Mouse (Mus musculus) midbrain, embryonic 14.5 days (tissue): ENCODE measurements around the gene Arhgdig. TPM values are rescaled to one million over a fixed set of nuclear protein-coding genes. Genes with fewer than 3 reads are reported as not detected.

Source experiments
- ATAC-seq: fragments of 200-750 bp; cut with Nextera tagmentation; 2 replicates; pipeline ENCODE4 v1.8.0; 2017; ENCODE audit warnings: moderate number of reproducible peaks, moderate library complexity; ENCODE audit not compliant: low FRiP score, low TSS enrichment
- DNase-seq: peaks from one replicate; pipeline ENCODE4 v3.0.0-alpha.2; 2015
- H3K27ac ChIP-seq: fragments of 300-500 bp; sonication (generic); replicated peaks from 2 replicates; pipeline ENCODE4 v1.5.1; 2014; ENCODE audit warnings: mild to moderate bottlenecking, low read depth, low read length, moderate library complexity
- H3K27me3 ChIP-seq: fragments of 300-500 bp; sonication (generic); 2 replicates; pipeline ENCODE4 v1.6.1; 2014; ENCODE audit warnings: low read length, control low read depth, mixed read lengths; ENCODE audit not compliant: control insufficient read depth, insufficient read depth
- H3K36me3 ChIP-seq: fragments of 300-500 bp; sonication (generic); 2 replicates; pipeline ENCODE4 v1.6.1; 2014; ENCODE audit warnings: low read length, control low read depth; ENCODE audit not compliant: control insufficient read depth, insufficient read depth
- H3K4me1 ChIP-seq: fragments of 300-500 bp; sonication (generic); 2 replicates; pipeline ENCODE4 v1.6.1; 2014; ENCODE audit warnings: mild to moderate bottlenecking, antibody characterized with exemption, low read length, control low read depth; ENCODE audit not compliant: control insufficient read depth, insufficient read depth
- H3K4me2 ChIP-seq: fragments of 300-500 bp; sonication (generic); 2 replicates; pipeline ENCODE4 v1.6.1; 2014; ENCODE audit warnings: mild to moderate bottlenecking, low read length, moderate library complexity
- H3K4me3 ChIP-seq: fragments of 300-500 bp; sonication (generic); replicated peaks from 2 replicates; pipeline ENCODE4 v1.5.1; 2014; ENCODE audit warnings: low read depth, low read length
- H3K9ac ChIP-seq: fragments of 300-500 bp; sonication (generic); replicated peaks from 2 replicates; pipeline ENCODE4 v1.6.1; 2014; ENCODE audit warnings: mild to moderate bottlenecking, low read length, moderate library complexity
- H3K9me3 ChIP-seq: fragments of 300-500 bp; sonication (generic); 2 replicates; pipeline ENCODE4 v1.6.1; 2016; ENCODE audit warnings: low read length, control low read depth, mixed read lengths; ENCODE audit not compliant: control insufficient read depth
- WGBS: fragments of 180-500 bp; shearing (Covaris S2); extraction: QIAGEN DNeasy Blood & Tissue Kit; methylation state at CpG from one replicate; pipeline ENCODE4 v1.1.7; 2014; 5-methylcytosine and 5-hydroxymethylcytosine counted together
- polyA plus RNA-seq: library from polyadenylated mRNA; unstranded; fragments of >200 nt; fragmentation: Nextera tagmentation; extraction: Ambion mirVana; gene quantifications from 2 replicates; pipeline ENCODE4 v1.2.1, GENCODE M21; 2014

Gene Arhgdig
- polyA plus RNA-seq, 1 experiment from 2014 or later, result 72.7 TPM

DNA sequence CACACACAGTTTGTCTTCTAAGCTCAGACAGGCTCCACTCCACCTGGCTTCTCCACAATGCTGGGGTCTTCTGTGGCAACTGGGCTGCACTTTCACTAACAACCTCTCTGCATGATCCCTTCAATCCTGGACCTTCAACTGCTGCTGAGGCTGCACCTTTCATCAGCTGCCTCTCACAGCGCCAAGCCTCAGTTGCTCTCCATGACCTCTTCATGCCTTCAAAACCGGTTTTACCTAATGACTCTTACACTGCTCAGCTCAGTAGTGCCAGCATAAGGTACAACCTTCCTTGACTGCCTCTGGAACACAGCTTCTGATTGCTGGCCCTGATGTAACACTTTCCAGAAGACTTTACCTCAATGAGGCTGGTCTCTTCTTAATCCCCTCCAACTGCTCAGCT, 13.9 kb upstream of the Arhgdig start:
- Histone ChIP-seq H3K36me3 (peaks cover 18% of the 10 kb centered on the region), H3K27me3 (no peaks in the 10 kb centered on the region), H3K4me3 (no peak overlapping the region), H3K9ac (no peak overlapping the region), H3K4me2 (no peak overlapping the region), H3K27ac (no peak overlapping the region), H3K4me1 (no peaks in the 10 kb centered on the region), H3K9me3 (no peaks in the 10 kb centered on the region)
- DNase-seq (no peak), ATAC-seq (no peak)
- 68% methylated on average over 2 of the region's 2 CpGs for WGBS

DNA sequence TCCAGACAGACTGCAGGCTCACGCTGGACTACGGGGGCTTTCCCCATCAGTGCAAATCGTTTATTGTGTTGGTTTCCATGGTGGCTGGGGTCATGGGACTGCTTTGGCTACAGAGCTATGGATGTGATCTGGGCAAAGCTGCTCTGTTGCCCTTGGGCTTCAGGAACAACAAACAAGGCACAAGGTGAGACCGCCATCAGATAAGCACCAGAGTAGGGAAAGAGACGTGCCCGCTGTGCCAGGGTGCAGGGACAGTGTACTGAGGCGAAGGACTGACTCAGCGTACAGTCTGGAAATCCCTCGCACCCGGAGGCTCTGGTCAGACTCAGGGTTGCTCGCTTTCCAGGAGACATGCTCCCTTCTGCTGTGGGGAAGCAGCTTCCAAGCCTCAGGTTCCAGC, 5.1 kb upstream of the Arhgdig start:
- H3K27ac ChIP-seq, result no peak overlapping the region
- H3K36me3 ChIP-seq, result peaks cover 17% of the 10 kb centered on the region; the same call in 1 of the 2 replicates
- H3K9ac ChIP-seq, result no peak overlapping the region
- no peaks in the 10 kb centered on the region for H3K27me3 ChIP-seq
- 88% methylated on average over 11 of the region's 11 CpGs for WGBS
- no peaks in the 10 kb centered on the region for H3K4me1 ChIP-seq
- H3K4me3 ChIP-seq, result no peak overlapping the region
- H3K4me2 ChIP-seq, result no peak overlapping the region
- no peaks in the 10 kb centered on the region for H3K9me3 ChIP-seq
- ATAC-seq (no peak), DNase-seq (no peak)

DNA sequence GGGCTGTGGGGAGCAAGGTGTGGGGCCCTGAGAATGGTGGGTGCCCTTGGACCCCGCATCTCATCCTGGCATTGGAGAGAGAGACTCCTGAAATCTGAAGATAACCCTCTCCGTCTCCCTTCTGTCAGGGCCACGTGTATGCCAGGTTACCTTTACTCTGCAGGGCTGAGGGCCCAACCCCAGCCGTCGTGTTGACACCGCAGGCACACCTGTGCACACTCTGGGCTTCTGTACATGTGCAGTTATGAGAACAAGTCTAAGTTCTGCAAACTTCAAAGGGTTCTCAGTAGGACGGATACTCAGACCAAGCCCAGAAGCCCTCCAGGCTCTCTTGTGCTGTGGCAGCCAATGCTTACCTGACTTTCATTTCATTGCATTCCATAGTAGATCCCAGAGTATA, 4.7 kb upstream of the Arhgdig start:
- peaks cover 17% of the 10 kb centered on the region; the same call in 1 of the 2 replicates for H3K36me3 ChIP-seq
- WGBS, result 89% methylated on average over 7 of the region's 7 CpGs

DNA sequence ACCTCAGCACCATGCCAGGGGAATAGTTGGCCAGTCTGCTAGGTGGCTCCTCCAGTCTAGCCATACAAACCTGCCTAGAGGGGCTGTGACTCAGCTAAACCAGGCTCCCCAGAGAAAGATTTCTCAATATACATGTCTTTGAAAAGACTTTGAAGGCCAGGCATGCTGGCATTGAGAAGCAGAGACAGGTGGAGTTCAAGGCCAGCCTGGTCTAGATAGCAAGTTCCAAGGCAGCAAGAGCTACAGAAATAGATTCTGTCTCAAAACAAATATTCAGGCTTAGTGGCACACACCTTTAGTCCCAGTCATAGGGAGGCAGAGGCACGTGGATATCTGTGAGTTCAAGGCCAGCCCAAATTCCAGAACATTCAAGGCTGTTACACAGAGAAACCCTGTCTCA, 1.2 kb downstream of the Arhgdig start:
- no peaks in the 10 kb centered on the region for H3K36me3 ChIP-seq
- no peak overlapping the region for H3K27ac ChIP-seq
- WGBS, result 70% methylated on average over 1 of the region's 1 CpGs
- no peak overlapping the region for H3K4me3 ChIP-seq
- no peak overlapping the region for H3K9ac ChIP-seq
- no peak for DNase-seq
- no peaks in the 10 kb centered on the region for H3K9me3 ChIP-seq
- H3K4me1 ChIP-seq, result peaks cover 11% of the 10 kb centered on the region; the same call in 1 of the 2 replicates
- H3K27me3 ChIP-seq, result peaks cover 35% of the 10 kb centered on the region
- H3K4me2 ChIP-seq, result no peak overlapping the region
- no peak for ATAC-seq

More for the DNA sequence above, 4.7 kb upstream of the Arhgdig start:
- DNase-seq, result no peak
- no peaks in the 10 kb centered on the region for H3K9me3 ChIP-seq
- no peak overlapping the region for H3K4me3 ChIP-seq
- H3K9ac ChIP-seq, result no peak overlapping the region
- H3K27me3 ChIP-seq, result no peaks in the 10 kb centered on the region
- H3K4me2 ChIP-seq, result no peak overlapping the region
- no peak overlapping the region for H3K27ac ChIP-seq
- no peak for ATAC-seq
- H3K4me1 ChIP-seq, result no peaks in the 10 kb centered on the region

DNA sequence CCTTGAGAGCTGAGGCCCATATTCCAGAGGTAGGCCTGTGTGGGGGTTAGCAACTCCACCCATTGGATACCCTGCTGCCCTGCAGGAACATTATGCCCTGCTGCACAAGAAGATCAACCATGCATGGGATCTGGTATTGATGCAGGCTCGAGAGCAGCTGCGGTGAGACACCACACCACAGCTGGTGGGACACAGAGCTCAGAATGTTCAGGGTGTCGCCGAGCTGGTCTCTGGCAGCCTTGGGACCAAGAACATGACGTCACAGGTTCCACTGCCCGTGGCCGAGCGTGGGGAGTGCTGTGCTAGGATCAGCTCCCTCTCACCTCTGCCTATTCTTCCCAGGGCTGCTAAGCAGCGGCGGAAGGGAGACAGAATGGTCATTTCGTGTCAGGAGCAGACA, 2.8 kb downstream of the Arhgdig start:
- Histone ChIP-seq H3K4me3 (no peak overlapping the region), H3K4me1 (peaks cover 13% of the 10 kb centered on the region; the same call in 1 of the 2 replicates), H3K4me2 (no peak overlapping the region), H3K27ac (no peak overlapping the region), H3K9me3 (no peaks in the 10 kb centered on the region), H3K9ac (no peak overlapping the region), H3K27me3 (peaks cover 39% of the 10 kb centered on the region), H3K36me3 (no peaks in the 10 kb centered on the region)
- no peak for DNase-seq
- 12% methylated on average over 11 of the region's 11 CpGs for WGBS
- ATAC-seq, result no peak

DNA sequence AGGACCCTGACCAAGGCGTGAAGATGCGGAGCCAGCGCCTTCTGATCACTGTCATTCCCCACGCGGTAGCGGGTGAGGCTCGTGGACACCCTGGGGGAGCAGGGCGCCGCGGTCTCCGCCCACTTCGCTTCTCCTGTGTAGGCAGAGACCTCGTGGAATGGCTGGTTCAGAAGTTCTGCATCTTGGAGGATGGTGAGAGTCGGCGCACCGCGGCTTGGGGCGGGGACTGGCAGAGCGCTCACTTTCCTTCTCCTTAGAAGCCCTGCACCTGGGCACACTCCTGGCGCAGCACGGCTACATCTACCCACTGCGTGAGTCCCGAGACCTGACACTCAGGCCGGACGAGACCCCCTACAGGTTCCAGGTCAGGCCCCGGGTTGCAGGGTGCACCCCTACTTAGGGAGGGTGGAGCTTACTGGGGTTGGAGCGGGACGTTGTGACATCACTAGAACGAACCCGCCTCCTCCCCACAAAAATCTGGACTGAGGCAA, 4.2 kb downstream of the Arhgdig start:
- peaks cover 13% of the 10 kb centered on the region; the same call in 1 of the 2 replicates for H3K4me1 ChIP-seq
- no peak overlapping the region for H3K27ac ChIP-seq
- H3K9me3 ChIP-seq, result no peaks in the 10 kb centered on the region
- peak overlapping the region; percentile 40; the same call in 1 of the 2 replicates for H3K9ac ChIP-seq
- H3K4me2 ChIP-seq, result peak overlapping the region; percentile 72
- DNase-seq (peak; percentile 42), ATAC-seq (no peak)
- H3K27me3 ChIP-seq, result peaks cover 44% of the 10 kb centered on the region
- H3K36me3 ChIP-seq, result no peaks in the 10 kb centered on the region
- under 1% methylated on average over 30 of the region's 30 CpGs for WGBS
- H3K4me3 ChIP-seq, result peak overlapping the region; percentile 37

DNA sequence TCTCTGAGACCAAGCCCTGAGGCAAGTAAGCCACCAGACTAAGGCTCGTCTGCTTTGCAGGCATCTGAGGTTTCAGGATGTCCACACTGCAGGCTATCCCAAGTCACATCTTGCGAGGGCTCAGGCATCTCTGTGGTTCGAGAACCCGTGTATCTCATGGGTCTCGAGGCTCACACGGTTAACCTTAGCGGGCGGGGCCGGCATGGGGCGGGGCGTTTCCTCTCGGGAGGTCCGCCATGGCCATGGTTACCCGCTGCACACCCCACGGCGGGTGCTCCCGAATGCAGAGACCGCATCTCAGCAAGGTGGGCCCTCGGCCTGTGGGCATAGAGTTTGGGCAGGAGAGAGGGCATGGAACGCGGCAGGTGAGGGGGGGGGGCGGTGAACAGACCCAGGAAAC, 4.8 kb downstream of the Arhgdig start, which contains the start of gene Rgs11:
TSS of gene Rgs11 (plus strand) at position 215 of the 400 bp plus-strand sequence.
- peak within 1 kb of the TSS; percentile 40; the same call in 1 of the 2 replicates for H3K9ac ChIP-seq
- peaks cover 3% of the 10 kb centered on the region for H3K36me3 ChIP-seq
- H3K4me1 ChIP-seq, result peaks cover 13% of the 10 kb centered on the region; the same call in 1 of the 2 replicates
- DNase-seq (peak; percentile 17), ATAC-seq (no peak)
- no peaks in the 10 kb centered on the region for H3K9me3 ChIP-seq
- peaks cover 44% of the 10 kb centered on the region for H3K27me3 ChIP-seq
- H3K4me3 ChIP-seq, result peak within 1 kb of the TSS; percentile 37
- no peak within 1 kb of the TSS for H3K27ac ChIP-seq
- H3K4me2 ChIP-seq, result peak within 1 kb of the TSS; percentile 95
- WGBS, result 2% methylated on average over 21 of the region's 22 CpGs

DNA sequence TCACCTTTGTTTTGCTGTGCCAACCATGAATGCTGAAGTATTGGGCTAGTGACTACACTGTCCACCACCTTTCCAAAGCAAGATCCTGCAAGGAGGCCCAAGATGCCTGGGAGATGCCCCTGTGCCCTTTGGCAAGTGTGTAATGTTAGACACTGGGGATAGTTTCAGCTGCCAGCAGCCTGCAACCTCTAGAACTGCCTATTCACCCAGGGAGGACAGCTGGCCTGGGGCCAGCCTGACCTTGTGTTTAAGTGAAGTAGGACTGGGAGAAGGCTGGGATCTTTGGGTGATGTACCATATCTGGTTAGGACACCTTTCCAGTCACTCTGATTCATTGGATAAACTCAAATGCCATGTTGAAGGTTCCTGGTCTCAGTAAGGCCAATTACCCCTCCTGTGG, 5.6 kb downstream of the Arhgdig start:
- Histone ChIP-seq H3K4me1 (peaks cover 13% of the 10 kb centered on the region; the same call in 1 of the 2 replicates), H3K36me3 (peaks cover 10% of the 10 kb centered on the region), H3K9ac (no peak overlapping the region), H3K27ac (no peak overlapping the region), H3K9me3 (no peaks in the 10 kb centered on the region), H3K4me2 (no peak overlapping the region; the same call in 1 of the 2 replicates), H3K27me3 (peaks cover 44% of the 10 kb centered on the region), H3K4me3 (no peak overlapping the region)
- DNase-seq (no peak), ATAC-seq (no peak)
